Mouse (Mus musculus) embryonic facial prominence, embryonic 14.5 days (tissue): ENCODE measurements around the gene Sgta. TPM values are rescaled to one million over a fixed set of nuclear protein-coding genes. Genes with fewer than 3 reads are reported as not detected.
A peak's percentile ranks its signal among the peaks of the same experiment; 100 is the strongest.

Experiments
- ATAC-seq: fragments of 200-750 bp; cut with Nextera tagmentation; 2 replicates; pipeline ENCODE4 v1.8.0; 2017; ENCODE audit warnings: low read depth, moderate number of reproducible peaks, moderate TSS enrichment
- DNase-seq: peaks from one replicate; pipeline ENCODE4 v3.0.0-alpha.2; 2015; ENCODE audit warnings: low spot score
- H3K27ac ChIP-seq: fragments of 300-500 bp; sonication (generic); replicated peaks from 2 replicates; pipeline ENCODE4 v1.5.1; 2014; ENCODE audit warnings: low read depth, mild to moderate bottlenecking, low read length, moderate library complexity
- H3K27me3 ChIP-seq: fragments of 300-500 bp; sonication (generic); replicated peaks from 2 replicates; pipeline ENCODE4 v1.6.1; 2014; ENCODE audit warnings: low read length; ENCODE audit not compliant: control insufficient read depth, insufficient read depth
- H3K36me3 ChIP-seq: fragments of 300-500 bp; sonication (generic); 2 replicates; pipeline ENCODE4 v1.6.1; 2014; ENCODE audit warnings: low read length, mixed read lengths; ENCODE audit not compliant: control insufficient read depth, insufficient read depth
- H3K4me1 ChIP-seq: fragments of 300-500 bp; sonication (generic); 2 replicates; pipeline ENCODE4 v1.6.1; 2014; ENCODE audit warnings: antibody characterized with exemption, low read length; ENCODE audit not compliant: control insufficient read depth, insufficient read depth
- H3K4me2 ChIP-seq: fragments of 300-500 bp; sonication (generic); 2 replicates; pipeline ENCODE4 v1.6.1; 2014; ENCODE audit warnings: low read depth, mild to moderate bottlenecking, low read length, moderate library complexity, mixed read lengths
- H3K4me3 ChIP-seq: fragments of 300-500 bp; sonication (generic); 2 replicates; pipeline ENCODE4 v1.5.1; 2014; ENCODE audit warnings: low read depth, mild to moderate bottlenecking, low read length
- H3K9ac ChIP-seq: fragments of 300-500 bp; sonication (generic); 2 replicates; pipeline ENCODE4 v1.6.1; 2014; ENCODE audit warnings: low read depth, mild to moderate bottlenecking, low read length, moderate library complexity, mixed read lengths
- H3K9me3 ChIP-seq: fragments of 300-500 bp; sonication (generic); 2 replicates; pipeline ENCODE4 v1.6.1; 2016; ENCODE audit warnings: low read length; ENCODE audit not compliant: control insufficient read depth
- WGBS: fragments of 180-500 bp; shearing (Covaris S2); extraction: QIAGEN DNeasy Blood & Tissue Kit; methylation state at CpG from one replicate; pipeline ENCODE4 v1.1.7; 2014; 5-methylcytosine and 5-hydroxymethylcytosine counted together
- polyA plus RNA-seq: library from polyadenylated mRNA; unstranded; fragments of >200 nt; fragmentation: Nextera tagmentation; extraction: Ambion mirVana; gene quantifications from 2 replicates; pipeline ENCODE4 v1.2.1, GENCODE M21; 2014

The Sgta gene
- polyA plus RNA-seq, 1 experiment from 2014 or later: 163 TPM

DNA sequence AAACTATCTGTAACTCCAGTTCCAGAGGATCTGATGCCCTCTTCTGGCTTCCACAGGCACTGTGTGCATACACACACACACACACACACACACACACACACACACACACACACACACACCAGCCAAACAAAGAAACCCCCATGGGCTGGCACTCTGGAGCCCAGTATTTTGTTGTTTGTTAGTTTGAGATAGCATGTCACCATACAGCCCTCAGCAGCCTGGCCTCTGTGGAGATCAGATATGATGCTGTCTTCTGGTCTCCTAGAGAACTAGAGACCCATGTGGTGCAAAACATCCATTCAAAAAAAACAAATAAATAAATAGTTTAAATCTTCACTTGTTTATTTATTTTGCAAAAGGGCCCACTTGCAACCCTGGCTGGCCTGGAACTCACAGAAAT is 31.8 kb downstream of the Sgta start:
- Histone ChIP-seq H3K4me1 (no peaks in the 10 kb centered on the region), H3K36me3 (peaks cover 19% of the 10 kb centered on the region), H3K4me2 (no peak overlapping the region), H3K27ac (no peak overlapping the region), H3K4me3 (no peak overlapping the region), H3K9ac (no peak overlapping the region), H3K9me3 (no peaks in the 10 kb centered on the region), H3K27me3 (peaks cover 24% of the 10 kb centered on the region)
- DNase-seq (no peak), ATAC-seq (no peak)

DNA sequence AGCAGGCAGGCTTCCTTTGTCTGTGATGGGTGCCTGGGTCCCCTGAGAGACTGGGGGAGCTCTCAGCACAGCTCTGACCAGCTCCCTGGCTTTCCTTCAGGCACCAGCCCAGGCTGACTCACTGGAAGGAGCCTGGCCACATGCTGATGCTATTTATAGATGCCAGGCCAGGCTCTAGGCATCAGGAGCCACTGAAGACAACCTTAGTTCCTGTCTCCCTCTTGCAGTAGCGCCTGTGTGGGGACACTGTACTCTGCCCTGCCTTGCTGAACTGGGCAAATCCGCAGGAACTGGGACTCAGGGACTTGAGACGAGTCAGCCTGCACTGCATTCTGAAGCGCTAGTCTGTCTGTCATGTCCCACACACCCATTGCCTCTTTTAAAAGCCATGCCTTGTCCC is 32.6 kb downstream of the Sgta start:
- H3K27ac ChIP-seq: no peak overlapping the region
- no peak for ATAC-seq
- no peaks in the 10 kb centered on the region for H3K4me1 ChIP-seq
- H3K9me3 ChIP-seq: no peaks in the 10 kb centered on the region
- H3K4me3 ChIP-seq: no peak overlapping the region
- WGBS: 65% methylated on average over 4 of the region's 4 CpGs
- H3K4me2 ChIP-seq: no peak overlapping the region
- peaks cover 29% of the 10 kb centered on the region for H3K27me3 ChIP-seq
- H3K36me3 ChIP-seq: peaks cover 17% of the 10 kb centered on the region
- H3K9ac ChIP-seq: no peak overlapping the region
- DNase-seq: no peak

DNA sequence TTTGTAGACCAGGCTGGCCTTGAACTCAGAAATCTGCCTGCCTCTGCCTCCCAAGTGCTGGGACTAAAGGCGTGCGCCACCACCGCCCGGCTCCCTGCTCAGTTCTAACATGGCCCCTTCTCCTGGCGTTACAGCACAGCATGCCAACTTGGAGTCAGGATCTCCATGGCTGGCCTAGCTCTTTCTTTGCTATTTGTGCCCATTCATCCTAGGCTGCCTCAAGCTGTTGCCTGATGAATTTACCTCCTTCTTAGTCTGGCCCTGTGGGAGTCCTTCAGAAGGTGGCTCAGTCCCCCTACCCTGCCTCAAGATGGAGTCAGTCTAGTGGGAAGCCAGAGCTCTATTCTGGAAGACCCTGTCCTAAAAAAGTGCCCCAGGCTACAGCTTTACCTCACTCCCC is 33.1 kb downstream of the Sgta start:
- DNase-seq (no peak), ATAC-seq (no peak)
- H3K4me2 ChIP-seq: no peak overlapping the region
- no peaks in the 10 kb centered on the region for H3K4me1 ChIP-seq
- H3K9ac ChIP-seq: no peak overlapping the region
- WGBS: 89% methylated on average over 5 of the region's 5 CpGs
- peaks cover 33% of the 10 kb centered on the region for H3K27me3 ChIP-seq
- H3K9me3 ChIP-seq: no peaks in the 10 kb centered on the region
- no peak overlapping the region for H3K27ac ChIP-seq
- peaks cover 16% of the 10 kb centered on the region for H3K36me3 ChIP-seq
- no peak overlapping the region for H3K4me3 ChIP-seq

DNA sequence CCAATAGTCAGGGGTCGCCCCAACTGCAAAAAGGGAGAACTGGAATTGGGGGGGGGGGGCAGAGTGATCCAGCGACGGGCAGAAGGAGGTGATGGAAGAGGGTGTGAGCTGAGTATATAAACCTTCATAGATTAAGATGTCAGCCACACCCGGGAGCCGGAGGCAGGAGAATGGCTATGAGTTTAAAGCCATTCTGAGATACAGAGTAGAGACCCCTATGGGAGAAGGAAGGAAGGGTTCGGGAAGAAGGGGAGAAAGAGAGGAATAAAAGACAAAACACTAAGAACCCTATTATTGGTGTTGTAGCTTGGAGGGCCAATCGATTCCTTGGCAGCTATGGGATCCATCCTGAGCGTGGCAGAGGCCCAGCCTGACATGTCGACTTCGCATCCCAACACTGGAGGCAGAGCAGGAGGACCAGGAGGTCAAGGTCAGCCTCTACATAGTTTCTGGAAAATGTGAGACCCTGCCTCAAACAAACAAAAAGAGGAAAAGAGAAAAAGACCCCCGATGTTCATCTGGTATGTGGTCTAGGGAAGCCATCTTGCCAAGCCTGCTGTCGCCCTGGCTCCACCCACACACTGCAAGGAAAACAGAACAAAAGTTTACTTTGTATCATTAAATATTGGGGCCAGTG is 34.2 kb downstream of the Sgta start, which contains the start of gene Diras1:
Gene Diras1, minus strand, starts transcription at position 24 of the 637 bp plus-strand sequence.
- H3K27me3 ChIP-seq: peaks cover 36% of the 10 kb centered on the region

DNA sequence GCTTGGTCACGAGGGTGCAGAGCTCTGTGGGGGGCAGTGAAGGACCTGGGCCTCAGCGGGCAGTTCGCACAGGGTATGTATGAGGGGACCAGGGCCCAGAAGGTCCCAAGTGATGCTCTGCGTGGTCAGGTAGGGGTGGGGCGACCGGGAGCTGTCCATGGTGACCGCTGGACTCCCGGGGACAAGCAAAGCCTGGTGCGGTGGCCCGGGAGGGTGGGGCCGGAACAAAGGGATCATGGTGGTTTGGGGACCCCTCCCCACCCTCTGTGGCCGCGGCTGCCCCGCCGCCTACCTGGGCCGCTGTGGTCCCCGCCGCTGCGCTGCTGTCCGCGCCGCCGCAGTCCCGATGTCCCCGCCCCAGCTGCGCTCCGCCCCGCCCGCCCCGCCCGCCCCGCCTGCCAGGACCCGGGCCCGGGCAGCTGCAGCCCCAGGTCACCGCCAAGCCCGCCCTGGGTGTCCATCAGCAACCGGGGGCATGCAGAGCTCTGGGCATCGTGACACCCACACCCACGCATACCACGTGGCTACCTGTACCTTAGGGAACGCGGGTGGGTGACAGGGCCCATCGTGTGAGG is 34.8 kb downstream of the Sgta start:
- Histone ChIP-seq H3K27ac (no peak overlapping the region), H3K9me3 (no peaks in the 10 kb centered on the region), H3K27me3 (peaks cover 36% of the 10 kb centered on the region), H3K4me2 (peak overlapping the region; percentile 56), H3K36me3 (peaks cover under 1% of the 10 kb centered on the region; the same call in 1 of the 2 replicates), H3K4me3 (peak overlapping the region; percentile 23), H3K4me1 (no peaks in the 10 kb centered on the region), H3K9ac (peak overlapping the region; percentile 35)
- 5% methylated on average over 11 of the region's 43 CpGs for WGBS
- ATAC-seq (no peak), DNase-seq (no peak)

More for the DNA sequence above, 34.2 kb downstream of the Sgta start, which contains the start of gene Diras1:
- Histone ChIP-seq H3K27ac (no peak within 1 kb of the TSS), H3K36me3 (peaks cover 7% of the 10 kb centered on the region; the same call in 1 of the 2 replicates), H3K4me3 (peak within 1 kb of the TSS; percentile 23), H3K4me1 (no peaks in the 10 kb centered on the region), H3K9me3 (no peaks in the 10 kb centered on the region), H3K4me2 (peak within 1 kb of the TSS; percentile 56), H3K9ac (peak within 1 kb of the TSS; percentile 35)
- WGBS: 49% methylated on average over 12 of the region's 12 CpGs
- DNase-seq (no peak), ATAC-seq (no peak)

DNA sequence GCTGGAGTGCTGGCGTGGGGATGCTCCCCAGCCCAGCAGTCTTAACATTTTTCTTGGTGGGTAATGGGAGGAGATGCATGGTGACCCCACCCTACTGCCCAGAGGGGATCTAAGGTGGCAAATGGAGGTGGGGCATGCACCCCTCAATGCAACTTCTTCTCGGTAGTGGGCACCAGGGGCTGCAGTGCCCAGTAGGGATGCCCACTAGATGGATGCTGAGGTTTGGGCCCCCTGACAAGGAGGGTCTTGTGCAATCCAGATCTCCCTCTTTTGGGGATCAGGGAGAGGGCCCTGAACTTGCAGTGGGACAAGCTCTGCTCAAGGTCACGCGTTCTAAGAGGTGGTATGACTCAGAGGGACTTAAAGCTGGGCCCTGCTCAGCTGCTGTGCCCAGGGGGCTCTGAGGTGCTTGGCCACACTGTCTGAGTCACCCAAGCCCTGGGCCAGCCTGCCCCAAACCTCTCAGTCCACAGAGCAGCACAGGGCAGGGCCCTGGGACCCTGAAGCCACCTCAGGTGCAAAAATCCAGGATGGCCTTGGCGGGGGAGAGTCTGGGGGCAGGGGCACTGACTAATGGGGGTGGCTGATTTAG is 35.5 kb downstream of the Sgta start:
- Histone ChIP-seq H3K9me3 (no peaks in the 10 kb centered on the region), H3K4me3 (no peak overlapping the region), H3K36me3 (no peaks in the 10 kb centered on the region), H3K27me3 (peaks cover 36% of the 10 kb centered on the region), H3K27ac (no peak overlapping the region), H3K4me2 (peak overlapping the region; percentile 56; the same call in 1 of the 2 replicates), H3K4me1 (no peaks in the 10 kb centered on the region), H3K9ac (no peak overlapping the region)
- ATAC-seq: no peak
- DNase-seq: no peak
- 47% methylated on average over 3 of the region's 5 CpGs for whole genome bisulfite sequencing

DNA sequence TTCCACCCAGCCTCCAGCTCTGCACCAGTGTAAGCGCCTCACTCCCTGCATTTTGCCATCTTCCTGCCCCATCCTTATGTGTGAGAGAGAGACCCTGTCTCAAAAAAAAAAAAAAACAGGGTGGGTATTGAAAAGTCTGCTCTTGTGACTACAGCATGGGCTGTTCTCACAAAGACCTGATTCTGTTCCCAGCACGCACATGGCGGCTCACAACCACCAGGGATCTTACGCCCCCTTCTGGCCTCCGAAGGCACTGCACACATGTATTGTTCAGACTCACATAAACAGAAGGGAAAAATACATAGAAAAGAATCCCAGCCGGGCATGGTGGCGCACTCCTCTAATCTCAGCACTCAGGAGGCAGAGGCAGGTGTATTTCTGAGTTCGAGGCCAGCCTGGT is 37.2 kb downstream of the Sgta start:
- DNase-seq: no peak
- no peak for ATAC-seq
- Histone ChIP-seq H3K9ac (no peak overlapping the region), H3K4me3 (no peak overlapping the region), H3K36me3 (no peaks in the 10 kb centered on the region), H3K27ac (no peak overlapping the region), H3K4me1 (no peaks in the 10 kb centered on the region), H3K9me3 (no peaks in the 10 kb centered on the region), H3K27me3 (peaks cover 36% of the 10 kb centered on the region), H3K4me2 (no peak overlapping the region)
- 63% methylated on average over 8 of the region's 8 CpGs for WGBS

DNA sequence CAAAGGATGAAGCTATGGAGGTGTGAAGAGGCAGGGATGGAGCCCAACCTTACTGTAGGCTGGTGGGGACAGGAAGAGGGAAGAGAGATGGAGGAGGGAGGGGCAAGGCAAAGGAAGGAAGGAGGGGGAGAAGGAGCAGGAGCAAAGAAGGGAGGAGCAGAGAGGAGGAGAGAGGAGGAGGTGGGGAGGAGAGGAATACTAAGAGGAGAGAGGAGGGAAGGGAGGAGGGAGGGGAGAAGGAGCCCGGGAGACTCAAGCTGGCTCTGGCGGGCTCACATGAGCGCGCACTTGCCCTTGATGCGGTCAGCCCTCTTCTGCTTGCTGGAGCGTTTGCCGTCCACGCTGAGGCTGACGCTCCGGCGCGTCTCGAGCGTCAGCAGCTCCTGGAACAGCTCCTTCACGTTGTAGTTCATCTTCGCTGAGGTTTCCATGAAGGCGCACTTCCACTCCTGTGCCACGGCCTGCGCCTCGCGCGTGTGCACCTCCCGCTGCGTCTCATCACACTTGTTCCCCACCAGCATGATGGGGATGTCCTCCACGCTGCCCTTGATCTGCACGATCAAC is 38.4 kb downstream of the Sgta start:
- WGBS: 13% methylated on average over 25 of the region's 26 CpGs
- Histone ChIP-seq H3K9ac (no peak overlapping the region), H3K4me1 (no peaks in the 10 kb centered on the region), H3K27me3 (peaks cover 36% of the 10 kb centered on the region), H3K27ac (no peak overlapping the region), H3K4me2 (no peak overlapping the region), H3K4me3 (no peak overlapping the region), H3K9me3 (no peaks in the 10 kb centered on the region), H3K36me3 (no peaks in the 10 kb centered on the region)
- DNase-seq (no peak), ATAC-seq (no peak)
